Mouse (Mus musculus) intestine, embryonic 14.5 days (tissue): ENCODE results near the gene Tm6sf1. TPM values are rescaled to one million over a fixed set of nuclear protein-coding genes. Genes with fewer than 3 reads are reported as not detected.

Source experiments
- ATAC-seq: fragments of 200-750 bp; cut with Nextera tagmentation; replicated peaks from 2 replicates; pipeline ENCODE4 v1.8.0; 2017; ENCODE audit warnings: low read depth, moderate number of reproducible peaks, moderate TSS enrichment, moderate library complexity; ENCODE audit not compliant: low FRiP score, low TSS enrichment
- DNase-seq: peaks from one replicate; pipeline ENCODE4 v3.0.0-alpha.2; 2018; ENCODE audit warnings: low spot score
- H3K27ac ChIP-seq: fragments of 300-500 bp; sonication (generic); 2 replicates; pipeline ENCODE4 v1.5.1; 2014; ENCODE audit warnings: low read depth, mild to moderate bottlenecking, control low read depth
- H3K27me3 ChIP-seq: fragments of 300-500 bp; sonication (generic); replicated peaks from 2 replicates; pipeline ENCODE4 v1.6.1; 2014; ENCODE audit warnings: low read length, control low read depth; ENCODE audit not compliant: control insufficient read depth, insufficient read depth
- H3K36me3 ChIP-seq: fragments of 300-500 bp; sonication (generic); 2 replicates; pipeline ENCODE4 v1.6.1; 2014; ENCODE audit warnings: low read length, control low read depth; ENCODE audit not compliant: control insufficient read depth, insufficient read depth
- H3K4me1 ChIP-seq: fragments of 300-500 bp; sonication (generic); replicated peaks from 2 replicates; pipeline ENCODE4 v1.6.1; 2014; ENCODE audit warnings: low read length, control low read depth, mixed read lengths; ENCODE audit not compliant: control insufficient read depth, insufficient read depth
- H3K4me2 ChIP-seq: fragments of 300-500 bp; sonication (generic); 2 replicates; pipeline ENCODE4 v1.6.1; 2014; ENCODE audit warnings: low read length
- H3K4me3 ChIP-seq: fragments of 300-500 bp; sonication (generic); 2 replicates; pipeline ENCODE4 v1.5.1; 2014; ENCODE audit warnings: low read depth, low read length, control low read depth, mixed read lengths
- H3K9ac ChIP-seq: fragments of 300-500 bp; sonication (generic); 2 replicates; pipeline ENCODE4 v1.6.1; 2014; ENCODE audit warnings: mild to moderate bottlenecking, low read length
- H3K9me3 ChIP-seq: fragments of 300-500 bp; sonication (generic); 2 replicates; pipeline ENCODE4 v1.6.1; 2016; ENCODE audit warnings: low read length, control low read depth; ENCODE audit not compliant: control insufficient read depth
- WGBS: fragments of 180-500 bp; shearing (Covaris S2); extraction: QIAGEN DNeasy Blood & Tissue Kit; methylation state at CpG from one replicate; pipeline ENCODE4 v1.1.7; 2014; 5-methylcytosine and 5-hydroxymethylcytosine counted together
- polyA plus RNA-seq: library from polyadenylated mRNA; unstranded; fragments of >200 nt; fragmentation: Nextera tagmentation; extraction: Ambion mirVana; gene quantifications from 2 replicates; pipeline ENCODE4 v1.2.1, GENCODE M21; 2014

Gene Tm6sf1
- polyA plus RNA-seq, 1 experiment from 2014 or later, result 19.8 TPM

GRCm38 (mm10) chr7:81880797-81881196 lies 22.0 kb downstream of the Tm6sf1 start:
- ATAC-seq (no peak), DNase-seq (no peak)
- 94% methylated on average over 4 of the region's 4 CpGs for WGBS
- Histone ChIP-seq H3K27ac (no peak overlapping the region), H3K4me1 (no peaks in the 10 kb centered on the region), H3K9me3 (no peaks in the 10 kb centered on the region), H3K9ac (no peak overlapping the region), H3K27me3 (no peaks in the 10 kb centered on the region), H3K4me3 (no peak overlapping the region), H3K4me2 (no peak overlapping the region), H3K36me3 (peaks cover 4% of the 10 kb centered on the region; the same call in 1 of the 2 replicates)

- ATAC-seq (no peak), DNase-seq (no peak)
Observed at GRCm38 (mm10) chr7:81881600-81881999, 22.8 kb downstream of the Tm6sf1 start.

GRCm38 (mm10) chr7:81885128-81885527 lies 26.3 kb downstream of the Tm6sf1 start:
- H3K4me1 ChIP-seq, result no peaks in the 10 kb centered on the region
- no peak overlapping the region for H3K4me2 ChIP-seq
- ATAC-seq (no peak), DNase-seq (no peak)
- H3K9me3 ChIP-seq, result no peaks in the 10 kb centered on the region
- H3K4me3 ChIP-seq, result no peak overlapping the region
- H3K9ac ChIP-seq, result no peak overlapping the region
- peaks cover 10% of the 10 kb centered on the region; the same call in 1 of the 2 replicates for H3K36me3 ChIP-seq
- WGBS, result 92% methylated on average over 4 of the region's 4 CpGs
- no peaks in the 10 kb centered on the region for H3K27me3 ChIP-seq
- H3K27ac ChIP-seq, result no peak overlapping the region

More at GRCm38 (mm10) chr7:81881600-81881999, 22.8 kb downstream of the Tm6sf1 start:
- Histone ChIP-seq H3K27ac (no peak overlapping the region), H3K9me3 (no peaks in the 10 kb centered on the region), H3K27me3 (no peaks in the 10 kb centered on the region), H3K4me2 (no peak overlapping the region), H3K36me3 (peaks cover 10% of the 10 kb centered on the region; the same call in 1 of the 2 replicates), H3K9ac (no peak overlapping the region), H3K4me3 (no peak overlapping the region), H3K4me1 (no peaks in the 10 kb centered on the region)
- WGBS, result 78% methylated on average over 3 of the region's 3 CpGs

GRCm38 (mm10) chr7:81899361-81899760 lies 40.6 kb downstream of the Tm6sf1 start:
- no peak for ATAC-seq
- no peak overlapping the region for H3K4me2 ChIP-seq
- H3K27ac ChIP-seq, result no peak overlapping the region

GRCm38 (mm10) chr7:81904094-81904493 lies 45.3 kb downstream of the Tm6sf1 start:
- Histone ChIP-seq H3K4me3 (no peak overlapping the region), H3K27ac (no peak overlapping the region), H3K9me3 (no peaks in the 10 kb centered on the region), H3K4me1 (no peaks in the 10 kb centered on the region), H3K27me3 (no peaks in the 10 kb centered on the region), H3K4me2 (no peak overlapping the region), H3K9ac (no peak overlapping the region), H3K36me3 (peaks cover 6% of the 10 kb centered on the region; the same call in 1 of the 2 replicates)
- ATAC-seq (no peak), DNase-seq (no peak)
- WGBS, result 58% methylated on average over 4 of the region's 4 CpGs

More at GRCm38 (mm10) chr7:81899361-81899760, 40.6 kb downstream of the Tm6sf1 start:
- Histone ChIP-seq H3K27me3 (no peaks in the 10 kb centered on the region), H3K9ac (no peak overlapping the region), H3K4me3 (no peak overlapping the region), H3K4me1 (no peaks in the 10 kb centered on the region), H3K36me3 (peaks cover 13% of the 10 kb centered on the region; the same call in 1 of the 2 replicates), H3K9me3 (no peaks in the 10 kb centered on the region)
- WGBS, result 67% methylated on average over 11 of the region's 11 CpGs
- no peak for DNase-seq

GRCm38 (mm10) chr7:81904926-81905325 lies 46.1 kb downstream of the Tm6sf1 start:
- no peak overlapping the region for H3K27ac ChIP-seq
- H3K4me1 ChIP-seq, result no peaks in the 10 kb centered on the region
- H3K36me3 ChIP-seq, result no peaks in the 10 kb centered on the region
- H3K4me3 ChIP-seq, result no peak overlapping the region
- H3K9me3 ChIP-seq, result no peaks in the 10 kb centered on the region
- ATAC-seq (no peak), DNase-seq (no peak)
- no peak overlapping the region for H3K9ac ChIP-seq
- H3K27me3 ChIP-seq, result no peaks in the 10 kb centered on the region
- 86% methylated on average over 2 of the region's 2 CpGs for WGBS
- no peak overlapping the region for H3K4me2 ChIP-seq

- 70% methylated on average over 5 of the region's 5 CpGs for WGBS
Observed at GRCm38 (mm10) chr7:81918316-81918715, 59.5 kb downstream of the Tm6sf1 start.

GRCm38 (mm10) chr7:81920314-81920713 lies 61.5 kb downstream of the Tm6sf1 start:
- Histone ChIP-seq H3K27ac (no peak overlapping the region), H3K4me1 (no peaks in the 10 kb centered on the region), H3K4me2 (no peak overlapping the region), H3K27me3 (no peaks in the 10 kb centered on the region), H3K36me3 (no peaks in the 10 kb centered on the region), H3K4me3 (no peak overlapping the region), H3K9ac (no peak overlapping the region), H3K9me3 (no peaks in the 10 kb centered on the region)
- WGBS, result 71% methylated on average over 4 of the region's 4 CpGs
- no peak for ATAC-seq
- DNase-seq, result no peak

More at GRCm38 (mm10) chr7:81918316-81918715, 59.5 kb downstream of the Tm6sf1 start:
- Histone ChIP-seq H3K4me1 (no peaks in the 10 kb centered on the region), H3K9me3 (no peaks in the 10 kb centered on the region), H3K27ac (no peak overlapping the region), H3K4me3 (no peak overlapping the region), H3K27me3 (no peaks in the 10 kb centered on the region), H3K4me2 (no peak overlapping the region), H3K9ac (no peak overlapping the region), H3K36me3 (no peaks in the 10 kb centered on the region)
- ATAC-seq (no peak), DNase-seq (no peak)

- WGBS, result 61% methylated on average over 1 of the region's 1 CpGs
Observed at GRCm38 (mm10) chr7:81921379-81921952, 62.7 kb downstream of the Tm6sf1 start.

More at GRCm38 (mm10) chr7:81921379-81921952, 62.7 kb downstream of the Tm6sf1 start:
- Histone ChIP-seq H3K27me3 (no peaks in the 10 kb centered on the region), H3K27ac (no peak overlapping the region), H3K4me3 (no peak overlapping the region), H3K4me1 (no peaks in the 10 kb centered on the region), H3K9ac (no peak overlapping the region), H3K4me2 (no peak overlapping the region), H3K36me3 (no peaks in the 10 kb centered on the region), H3K9me3 (no peaks in the 10 kb centered on the region)
- ATAC-seq (no peak), DNase-seq (no peak)
